Mouse (Mus musculus) limb, embryonic 13.5 days (tissue): ENCODE results near the gene Csk. TPM values are rescaled to one million over a fixed set of nuclear protein-coding genes. Genes with fewer than 3 reads are reported as not detected.

Source experiments
- ATAC-seq: fragments of 200-750 bp; cut with Nextera tagmentation; 2 replicates; pipeline ENCODE4 v1.8.0; 2017; ENCODE audit warnings: low read depth, moderate number of reproducible peaks, moderate TSS enrichment; ENCODE audit not compliant: low FRiP score
- H3K27ac ChIP-seq: fragments of 300-500 bp; sonication (generic); 2 replicates; pipeline ENCODE4 v1.5.1; 2015; ENCODE audit warnings: inconsistent platforms, mild to moderate bottlenecking, moderate library complexity
- H3K27me3 ChIP-seq: fragments of 300-500 bp; sonication (generic); 2 replicates; pipeline ENCODE4 v1.6.1; 2015; ENCODE audit warnings: mild to moderate bottlenecking, inconsistent platforms
- H3K36me3 ChIP-seq: fragments of 300-500 bp; sonication (generic); 2 replicates; pipeline ENCODE4 v1.6.1; 2015; ENCODE audit warnings: inconsistent platforms, mild to moderate bottlenecking, moderate library complexity
- H3K4me1 ChIP-seq: fragments of 300-500 bp; sonication (generic); 2 replicates; pipeline ENCODE4 v1.6.1; 2015; ENCODE audit warnings: inconsistent platforms
- H3K4me2 ChIP-seq: fragments of 300-500 bp; sonication (generic); replicated peaks from 2 replicates; pipeline ENCODE4 v1.6.1; 2015; ENCODE audit warnings: inconsistent platforms, mild to moderate bottlenecking, moderate library complexity
- H3K4me3 ChIP-seq: fragments of 300-500 bp; sonication (generic); 2 replicates; pipeline ENCODE4 v1.5.1; 2015; ENCODE audit warnings: moderate library complexity, mild to moderate bottlenecking, inconsistent platforms
- H3K9ac ChIP-seq: fragments of 300-500 bp; sonication (generic); 2 replicates; pipeline ENCODE4 v1.6.1; 2015; ENCODE audit warnings: mild to moderate bottlenecking, inconsistent platforms
- H3K9me3 ChIP-seq: fragments of 300-500 bp; sonication (generic); 2 replicates; pipeline ENCODE4 v1.6.1; 2016; ENCODE audit warnings: inconsistent platforms
- WGBS: fragments of 180-500 bp; shearing (Covaris S2); methylation state at CpG from one replicate; pipeline ENCODE4 v1.1.7; 2015; 5-methylcytosine and 5-hydroxymethylcytosine counted together
- polyA plus RNA-seq: library from polyadenylated mRNA; unstranded; fragments of >200 nt; fragmentation: Nextera tagmentation; extraction: Ambion mirVana; gene quantifications from 2 replicates; pipeline ENCODE4 v1.2.1, GENCODE M21; 2015

The Csk gene
- polyA plus RNA-seq, 1 experiment from 2014 or later, result 32.7 TPM

GRCm38 (mm10) chr9:57628717-57629116 lies 24.7 kb downstream of the Csk start:
- Histone ChIP-seq H3K4me1 (peaks cover 5% of the 10 kb centered on the region; the same call in 1 of the 2 replicates), H3K4me3 (no peak overlapping the region), H3K27me3 (no peaks in the 10 kb centered on the region), H3K9ac (no peak overlapping the region), H3K27ac (no peak overlapping the region), H3K36me3 (peaks cover 86% of the 10 kb centered on the region), H3K9me3 (no peaks in the 10 kb centered on the region), H3K4me2 (no peak overlapping the region)
- ATAC-seq, result no peak
- 93% methylated on average over 12 of the region's 12 CpGs for WGBS

GRCm38 (mm10) chr9:57627892-57628291 lies 25.5 kb downstream of the Csk start:
- 91% methylated on average over 11 of the region's 11 CpGs for WGBS
- peaks cover 84% of the 10 kb centered on the region for H3K36me3 ChIP-seq

GRCm38 (mm10) chr9:57627191-57627590 lies 26.2 kb downstream of the Csk start:
- Histone ChIP-seq H3K4me1 (no peaks in the 10 kb centered on the region), H3K9ac (no peak overlapping the region), H3K27me3 (no peaks in the 10 kb centered on the region), H3K36me3 (peaks cover 81% of the 10 kb centered on the region), H3K4me2 (no peak overlapping the region), H3K9me3 (no peaks in the 10 kb centered on the region), H3K27ac (no peak overlapping the region), H3K4me3 (no peak overlapping the region)
- ATAC-seq, result no peak
- WGBS, result 92% methylated on average over 17 of the region's 17 CpGs

More at GRCm38 (mm10) chr9:57627892-57628291, 25.5 kb downstream of the Csk start:
- no peaks in the 10 kb centered on the region for H3K9me3 ChIP-seq
- H3K4me1 ChIP-seq, result no peaks in the 10 kb centered on the region
- no peak overlapping the region for H3K9ac ChIP-seq
- no peak for ATAC-seq
- H3K4me3 ChIP-seq, result no peak overlapping the region
- H3K4me2 ChIP-seq, result no peak overlapping the region
- no peaks in the 10 kb centered on the region for H3K27me3 ChIP-seq
- no peak overlapping the region for H3K27ac ChIP-seq

- no peak for ATAC-seq
- H3K36me3 ChIP-seq, result peaks cover 69% of the 10 kb centered on the region
- no peaks in the 10 kb centered on the region for H3K9me3 ChIP-seq
- 88% methylated on average over 15 of the region's 15 CpGs for WGBS
- no peak overlapping the region for H3K4me2 ChIP-seq
- H3K27me3 ChIP-seq, result no peaks in the 10 kb centered on the region
- no peak overlapping the region for H3K27ac ChIP-seq
- H3K4me3 ChIP-seq, result no peak overlapping the region
- no peaks in the 10 kb centered on the region for H3K4me1 ChIP-seq
- H3K9ac ChIP-seq, result no peak overlapping the region
These were observed 27.5 kb downstream of the Csk start for GRCm38 (mm10) chr9:57625674-57626500.

- Histone ChIP-seq H3K9ac (no peak overlapping the region), H3K4me2 (no peak overlapping the region), H3K27ac (no peak overlapping the region), H3K36me3 (peaks cover 53% of the 10 kb centered on the region), H3K9me3 (no peaks in the 10 kb centered on the region), H3K27me3 (no peaks in the 10 kb centered on the region), H3K4me3 (no peak overlapping the region), H3K4me1 (no peaks in the 10 kb centered on the region)
- no peak for ATAC-seq
- WGBS, result 82% methylated on average over 7 of the region's 7 CpGs
These were observed 29.1 kb downstream of the Csk start for GRCm38 (mm10) chr9:57624295-57624694.

- no peaks in the 10 kb centered on the region for H3K27me3 ChIP-seq
- no peak for ATAC-seq
- no peak within 1 kb of the TSS for H3K9ac ChIP-seq
- no peaks in the 10 kb centered on the region for H3K4me1 ChIP-seq
- peaks cover 18% of the 10 kb centered on the region for H3K36me3 ChIP-seq
- H3K9me3 ChIP-seq, result no peaks in the 10 kb centered on the region
- 88% methylated on average over 5 of the region's 5 CpGs for WGBS
- no peak within 1 kb of the TSS for H3K4me2 ChIP-seq
- no peak within 1 kb of the TSS for H3K4me3 ChIP-seq
- no peak within 1 kb of the TSS for H3K27ac ChIP-seq
These were observed 32.8 kb downstream of the Csk start, which contains the start of gene Lman1l for GRCm38 (mm10) chr9:57620674-57621073. Gene Lman1l, minus strand, starts transcription at chr9:57620774.

- H3K36me3 ChIP-seq, result no peaks in the 10 kb centered on the region
- no peak overlapping the region for H3K27ac ChIP-seq
- ATAC-seq, result no peak
- H3K27me3 ChIP-seq, result no peaks in the 10 kb centered on the region
- no peaks in the 10 kb centered on the region for H3K4me1 ChIP-seq
- 72% methylated on average over 8 of the region's 8 CpGs for WGBS
- H3K4me3 ChIP-seq, result no peak overlapping the region
- H3K9me3 ChIP-seq, result no peaks in the 10 kb centered on the region
- no peak overlapping the region for H3K4me2 ChIP-seq
- no peak overlapping the region for H3K9ac ChIP-seq
These were observed 34.6 kb downstream of the Csk start for GRCm38 (mm10) chr9:57618854-57619253.

- Histone ChIP-seq H3K4me2 (no peak overlapping the region), H3K27ac (no peak overlapping the region), H3K4me3 (no peak overlapping the region), H3K9me3 (no peaks in the 10 kb centered on the region), H3K9ac (no peak overlapping the region), H3K4me1 (no peaks in the 10 kb centered on the region), H3K27me3 (no peaks in the 10 kb centered on the region), H3K36me3 (no peaks in the 10 kb centered on the region)
- WGBS, result 75% methylated on average over 8 of the region's 8 CpGs
- ATAC-seq, result no peak
These were observed 35.8 kb downstream of the Csk start for GRCm38 (mm10) chr9:57617556-57618169.

- H3K9me3 ChIP-seq, result no peaks in the 10 kb centered on the region
- 74% methylated on average over 4 of the region's 4 CpGs for WGBS
- no peak overlapping the region for H3K4me2 ChIP-seq
- no peaks in the 10 kb centered on the region for H3K36me3 ChIP-seq
- no peaks in the 10 kb centered on the region for H3K27me3 ChIP-seq
- no peak overlapping the region for H3K4me3 ChIP-seq
- no peak for ATAC-seq
- no peak overlapping the region for H3K27ac ChIP-seq
- H3K4me1 ChIP-seq, result no peaks in the 10 kb centered on the region
- no peak overlapping the region for H3K9ac ChIP-seq
These were observed 38.6 kb downstream of the Csk start for GRCm38 (mm10) chr9:57614786-57615185.

- H3K27ac ChIP-seq, result no peak overlapping the region
- H3K9ac ChIP-seq, result no peak overlapping the region
- no peaks in the 10 kb centered on the region for H3K4me1 ChIP-seq
- no peaks in the 10 kb centered on the region for H3K9me3 ChIP-seq
- H3K4me2 ChIP-seq, result no peak overlapping the region
- no peak overlapping the region for H3K4me3 ChIP-seq
- H3K36me3 ChIP-seq, result no peaks in the 10 kb centered on the region
- ATAC-seq, result no peak
- WGBS, result 79% methylated on average over 7 of the region's 7 CpGs
- H3K27me3 ChIP-seq, result no peaks in the 10 kb centered on the region
These were observed 39.5 kb downstream of the Csk start for GRCm38 (mm10) chr9:57613975-57614374.

- WGBS, result 79% methylated on average over 7 of the region's 7 CpGs
These were observed 40.8 kb downstream of the Csk start for GRCm38 (mm10) chr9:57612587-57612986.

GRCm38 (mm10) chr9:57610359-57610826 lies 43.0 kb downstream of the Csk start:
- H3K9ac ChIP-seq, result no peak overlapping the region
- WGBS, result 50% methylated on average over 3 of the region's 3 CpGs
- H3K27ac ChIP-seq, result no peak overlapping the region
- peaks cover 20% of the 10 kb centered on the region for H3K27me3 ChIP-seq
- H3K4me2 ChIP-seq, result no peak overlapping the region
- no peaks in the 10 kb centered on the region for H3K36me3 ChIP-seq
- no peaks in the 10 kb centered on the region for H3K9me3 ChIP-seq
- no peak for ATAC-seq
- no peak overlapping the region for H3K4me3 ChIP-seq
- 0 out of 2 replicates have a peak, but pooled peaks cover 4% of the 10 kb centered on the region for H3K4me1 ChIP-seq

More at GRCm38 (mm10) chr9:57612587-57612986, 40.8 kb downstream of the Csk start:
- Histone ChIP-seq H3K4me1 (no peaks in the 10 kb centered on the region), H3K27me3 (0 out of 2 replicates have a peak, but pooled peaks cover 3% of the 10 kb centered on the region), H3K9me3 (no peaks in the 10 kb centered on the region), H3K9ac (no peak overlapping the region), H3K4me2 (no peak overlapping the region), H3K36me3 (no peaks in the 10 kb centered on the region), H3K4me3 (no peak overlapping the region), H3K27ac (no peak overlapping the region)
- no peak for ATAC-seq
